Mouse (Mus musculus) urinary bladder, adult 2 months (tissue): ENCODE measurements around the gene Ankrd11. TPM values are rescaled to one million over a fixed set of nuclear protein-coding genes. Genes with fewer than 3 reads are reported as not detected.

Experiments used
- DNase-seq: peaks from one replicate; pipeline ENCODE4 v3.0.0; 2022; ENCODE audit warnings: low spot score
- polyA plus RNA-seq: library from polyadenylated mRNA; depleted of rRNA; stranded (reverse); fragments of >200 nt; gene quantifications from 2 replicates; pipeline ENCODE4 v1.2.3, GENCODE M21; 2012

The Ankrd11 gene
- polyA plus RNA-seq, 1 experiment: 37.9 TPM

GRCm38 (mm10) chr8:122896317-122896716, 145.8 kb downstream of the Ankrd11 start:
- DNase-seq: no peak

- DNase-seq: no peak
These were observed 148.6 kb downstream of the Ankrd11 start for GRCm38 (mm10) chr8:122893451-122893850.

GRCm38 (mm10) chr8:122891440-122891839, 150.6 kb downstream of the Ankrd11 start:
- DNase-seq: no peak

- DNase-seq: no peak
These were observed 158.4 kb downstream of the Ankrd11 start for GRCm38 (mm10) chr8:122883671-122884070.

- no peak for DNase-seq
These were observed 161.8 kb downstream of the Ankrd11 start for GRCm38 (mm10) chr8:122880302-122880701.

GRCm38 (mm10) chr8:122878231-122878630, 163.8 kb downstream of the Ankrd11 start:
- DNase-seq: no peak

GRCm38 (mm10) chr8:122875186-122875585, 166.9 kb downstream of the Ankrd11 start:
- DNase-seq: no peak

GRCm38 (mm10) chr8:122873171-122873570, 168.9 kb downstream of the Ankrd11 start:
- no peak for DNase-seq

GRCm38 (mm10) chr8:122871663-122872062, 170.4 kb downstream of the Ankrd11 start:
- no peak for DNase-seq

GRCm38 (mm10) chr8:122870377-122870863, 171.7 kb downstream of the Ankrd11 start:
- DNase-seq: no peak

GRCm38 (mm10) chr8:122867982-122868381, 174.1 kb downstream of the Ankrd11 start:
- no peak for DNase-seq

GRCm38 (mm10) chr8:122866231-122866630, 175.8 kb downstream of the Ankrd11 start:
- no peak for DNase-seq

- DNase-seq: no peak
These were observed 176.6 kb downstream of the Ankrd11 start for GRCm38 (mm10) chr8:122865441-122865840.

- DNase-seq: no peak
These were observed 177.4 kb downstream of the Ankrd11 start for GRCm38 (mm10) chr8:122864719-122865129.

- DNase-seq: no peak
These were observed 182.2 kb downstream of the Ankrd11 start for GRCm38 (mm10) chr8:122859843-122860242.

- DNase-seq: no peak
These were observed 185.8 kb downstream of the Ankrd11 start for GRCm38 (mm10) chr8:122856288-122856687.

- no peak for DNase-seq
These were observed 187.0 kb downstream of the Ankrd11 start for GRCm38 (mm10) chr8:122855123-122855522.

- DNase-seq: no peak
These were observed 187.7 kb downstream of the Ankrd11 start for GRCm38 (mm10) chr8:122854388-122854787.

- DNase-seq: no peak
These were observed 188.7 kb downstream of the Ankrd11 start for GRCm38 (mm10) chr8:122853340-122853771.

- DNase-seq: no peak
These were observed 189.6 kb downstream of the Ankrd11 start for GRCm38 (mm10) chr8:122852546-122852905.

- no peak for DNase-seq
These were observed 190.2 kb downstream of the Ankrd11 start for GRCm38 (mm10) chr8:122851692-122852545.

GRCm38 (mm10) chr8:122850641-122851240, 191.3 kb downstream of the Ankrd11 start:
- DNase-seq: no peak
